Mouse (Mus musculus): ENCODE measurements at regions not wholly inside any gene's neighbourhood (a gene's known extent, or its start where the extent isn't known, plus 50 kb on each side); places are given as distances from the start of the nearest gene placed in this dataset.

DNA sequence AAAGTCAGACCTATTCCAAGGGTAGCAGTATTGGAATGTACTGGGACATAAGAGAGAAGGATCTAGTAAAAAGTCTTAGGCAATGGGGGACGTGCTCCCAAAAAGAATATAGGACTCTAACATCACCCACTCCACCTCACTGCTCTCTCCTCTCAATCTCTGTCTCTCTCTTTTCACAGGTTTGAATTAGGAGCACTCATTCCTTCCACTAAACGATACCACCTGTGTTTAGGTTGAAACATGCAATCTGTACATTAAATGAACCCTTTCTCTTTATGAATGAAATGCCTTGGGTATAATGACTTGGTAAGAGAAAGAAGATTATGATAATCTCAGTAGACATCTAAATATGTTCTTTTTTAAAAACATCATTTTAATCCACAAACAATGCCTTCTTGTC is 129.4 kb downstream of the Zpld1 start:
- 48% methylated on average over 2 of the region's 2 CpGs for WGBS
- peak overlapping the region; percentile 84 for H3K27ac ChIP-seq
- no peaks in the 10 kb centered on the region for H3K9me3 ChIP-seq (replicated peaks)
- H3K4me3 ChIP-seq: no peak overlapping the region
- peak; percentile 40 for DNase-seq (ENCODE audit: low spot score)
- no peaks in the 10 kb centered on the region for H3K27me3 ChIP-seq (ENCODE audit: low read depth, poor library complexity, severe bottlenecking)
- peaks cover 32% of the 10 kb centered on the region for H3K4me1 ChIP-seq
- H3K36me3 ChIP-seq: no peaks in the 10 kb centered on the region

DNA sequence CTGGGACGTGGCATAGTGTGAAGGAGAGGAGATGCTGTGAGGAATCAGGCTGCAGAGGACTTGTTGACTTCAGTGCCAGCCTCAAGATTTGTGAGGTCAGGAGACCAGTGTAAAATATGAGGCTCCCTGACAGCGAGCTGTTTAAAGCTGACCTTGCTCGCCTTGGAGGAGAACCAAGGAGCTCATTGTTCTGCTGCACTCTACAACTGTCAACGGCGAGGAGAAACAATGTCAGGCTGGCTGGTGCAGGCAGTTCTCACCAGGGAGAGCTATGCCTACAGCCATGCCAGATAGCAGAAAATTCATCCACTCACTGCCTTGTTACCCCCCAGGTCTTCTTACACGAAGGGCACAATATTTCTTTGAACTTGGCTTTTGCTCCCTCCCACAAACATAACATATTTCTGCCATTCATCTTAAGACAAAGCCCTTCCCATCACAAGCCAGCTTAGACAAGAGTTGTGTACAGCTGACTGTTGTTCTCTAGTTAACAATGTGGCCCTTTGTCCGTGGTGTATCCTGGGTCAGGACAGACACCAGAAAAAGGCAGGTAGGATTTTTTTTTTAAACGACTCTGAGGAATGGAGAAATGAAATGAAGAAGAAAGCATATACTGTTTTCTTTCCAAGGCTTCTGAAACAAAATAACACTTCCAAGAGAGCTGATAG is 131.5 kb downstream of the Zpld1 start:
- H3K36me3 ChIP-seq: no peaks in the 10 kb centered on the region
- 59% methylated on average over 8 of the region's 8 CpGs for WGBS
- H3K4me3 ChIP-seq: no peak overlapping the region
- H3K27ac ChIP-seq: peak overlapping the region; percentile 84
- peaks cover 32% of the 10 kb centered on the region for H3K4me1 ChIP-seq
- DNase-seq (ENCODE audit: low spot score): no peak
- H3K9me3 ChIP-seq (replicated peaks): no peaks in the 10 kb centered on the region
- no peaks in the 10 kb centered on the region for H3K27me3 ChIP-seq (ENCODE audit: low read depth, poor library complexity, severe bottlenecking)

DNA sequence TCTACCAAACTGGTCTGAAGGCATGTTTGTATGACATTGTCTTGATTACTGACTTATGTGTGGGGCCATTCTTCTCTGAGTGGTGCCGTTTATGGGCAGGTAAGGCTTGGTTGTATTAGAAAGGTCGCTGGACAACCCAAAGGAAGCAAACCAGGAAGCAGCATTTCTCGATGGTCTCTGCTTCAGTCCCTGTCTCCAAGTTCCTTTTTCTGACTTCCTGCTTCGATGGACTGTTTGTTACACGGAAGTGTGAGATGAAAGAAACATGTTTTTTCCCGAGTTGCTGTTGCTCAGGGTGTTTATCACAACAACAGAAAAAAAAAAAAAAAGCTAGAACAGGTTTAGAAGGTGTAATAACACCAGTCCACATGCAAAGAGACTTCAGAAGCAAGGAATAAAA is 134.9 kb downstream of the Zpld1 start:
- 84% methylated on average over 6 of the region's 6 CpGs for WGBS

DNA sequence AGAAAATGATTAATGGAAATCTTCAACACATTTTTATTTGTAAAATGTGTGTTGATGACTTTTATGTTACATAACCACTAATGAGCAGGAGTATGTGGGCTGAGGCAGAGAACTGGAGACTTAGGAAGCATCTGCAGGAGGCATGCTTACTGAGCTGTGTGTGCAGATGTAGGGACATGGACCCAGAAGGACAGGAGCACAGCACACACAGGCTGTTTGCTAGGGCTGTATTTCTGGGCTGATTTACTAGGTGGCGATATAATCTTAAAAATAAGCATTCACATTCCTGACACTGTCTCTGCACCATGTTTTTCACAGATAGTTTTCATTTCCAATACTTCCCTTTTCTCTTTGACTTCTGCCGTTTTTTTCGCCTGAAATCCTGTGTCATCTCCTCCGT is 146.1 kb downstream of the Zpld1 start:
- 39% methylated on average over 4 of the region's 4 CpGs for WGBS

More for the DNA sequence above, 134.9 kb downstream of the Zpld1 start:
- H3K4me1 ChIP-seq: peaks cover 23% of the 10 kb centered on the region
- no peak overlapping the region for H3K27ac ChIP-seq
- H3K4me3 ChIP-seq: no peak overlapping the region
- no peak for DNase-seq (ENCODE audit: low spot score)
- no peaks in the 10 kb centered on the region for H3K9me3 ChIP-seq (replicated peaks)
- H3K36me3 ChIP-seq: no peaks in the 10 kb centered on the region
- no peaks in the 10 kb centered on the region for H3K27me3 ChIP-seq (ENCODE audit: low read depth, poor library complexity, severe bottlenecking)

GRCm38 (mm10) chr16:55142431-55143173 is 155.2 kb downstream of the Zpld1 start:
- 29% methylated on average over 6 of the region's 6 CpGs for WGBS
- peak overlapping the region; percentile 84 for H3K27ac ChIP-seq
- H3K4me1 ChIP-seq: peaks cover 30% of the 10 kb centered on the region
- no peaks in the 10 kb centered on the region for H3K9me3 ChIP-seq (replicated peaks)
- H3K36me3 ChIP-seq: no peaks in the 10 kb centered on the region
- DNase-seq (ENCODE audit: low spot score): no peak
- no peak overlapping the region for H3K4me3 ChIP-seq
- no peaks in the 10 kb centered on the region for H3K27me3 ChIP-seq (ENCODE audit: low read depth, poor library complexity, severe bottlenecking)

More for the DNA sequence above, 146.1 kb downstream of the Zpld1 start:
- no peak for DNase-seq (ENCODE audit: low spot score)
- no peaks in the 10 kb centered on the region for H3K36me3 ChIP-seq
- no peaks in the 10 kb centered on the region for H3K27me3 ChIP-seq (ENCODE audit: low read depth, poor library complexity, severe bottlenecking)
- H3K9me3 ChIP-seq (replicated peaks): no peaks in the 10 kb centered on the region
- H3K4me3 ChIP-seq: no peak overlapping the region
- H3K27ac ChIP-seq: peak overlapping the region; percentile 61; the same call in 1 of the 2 replicates
- H3K4me1 ChIP-seq: peaks cover 44% of the 10 kb centered on the region

DNA sequence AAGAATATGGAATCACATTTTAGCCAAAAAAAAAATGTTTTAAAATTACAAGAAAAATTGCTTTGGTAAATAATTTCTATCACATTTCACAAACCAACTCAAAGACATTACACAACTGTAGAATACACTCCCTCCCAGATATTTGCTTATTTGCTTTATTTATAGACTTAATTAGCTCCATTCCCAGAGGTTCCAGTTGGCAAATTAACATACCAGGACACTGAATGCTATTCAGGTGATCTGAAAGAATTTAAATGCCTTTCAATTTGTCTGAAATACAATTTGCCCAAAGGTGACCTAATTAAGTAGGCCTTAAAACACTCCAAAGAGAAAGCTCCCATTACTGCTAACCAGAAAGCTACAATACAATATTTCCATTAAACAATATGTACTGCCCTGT is 162.8 kb downstream of the Zpld1 start:
- peaks cover 25% of the 10 kb centered on the region for H3K4me1 ChIP-seq

DNA sequence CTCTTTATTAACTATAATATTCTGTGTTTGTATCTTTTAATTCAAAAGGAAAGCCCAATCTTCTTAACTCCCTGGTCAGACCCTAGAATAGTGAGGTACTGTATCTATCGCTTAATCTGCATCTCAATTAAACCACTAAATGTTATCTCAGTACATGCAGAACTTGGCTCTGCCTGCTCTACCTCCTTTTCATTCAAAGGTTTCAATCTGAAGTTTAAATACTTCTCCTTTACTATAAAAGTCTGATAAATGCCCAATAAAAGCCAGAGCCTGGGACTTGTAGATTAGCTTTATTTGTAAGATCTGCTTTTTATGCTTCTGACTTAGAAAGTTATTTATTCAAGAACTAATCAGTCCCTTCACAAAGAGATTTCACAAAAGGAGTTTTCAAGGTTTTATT is 200.1 kb downstream of the Zpld1 start:
- H3K4me1 ChIP-seq: no peaks in the 10 kb centered on the region
- 95% methylated on average over 1 of the region's 1 CpGs for WGBS
- H3K27me3 ChIP-seq (ENCODE audit: low read depth, poor library complexity, severe bottlenecking): no peaks in the 10 kb centered on the region
- DNase-seq (ENCODE audit: low spot score): no peak
- H3K27ac ChIP-seq: no peak overlapping the region
- no peaks in the 10 kb centered on the region for H3K9me3 ChIP-seq (replicated peaks)
- H3K36me3 ChIP-seq: no peaks in the 10 kb centered on the region
- no peak overlapping the region for H3K4me3 ChIP-seq

More for the DNA sequence above, 162.8 kb downstream of the Zpld1 start:
- H3K27ac ChIP-seq: no peak overlapping the region
- no peaks in the 10 kb centered on the region for H3K27me3 ChIP-seq (ENCODE audit: low read depth, poor library complexity, severe bottlenecking)
- H3K9me3 ChIP-seq (replicated peaks): no peaks in the 10 kb centered on the region
- no peak overlapping the region for H3K4me3 ChIP-seq
- no peak for DNase-seq (ENCODE audit: low spot score)
- no peaks in the 10 kb centered on the region for H3K36me3 ChIP-seq

DNA sequence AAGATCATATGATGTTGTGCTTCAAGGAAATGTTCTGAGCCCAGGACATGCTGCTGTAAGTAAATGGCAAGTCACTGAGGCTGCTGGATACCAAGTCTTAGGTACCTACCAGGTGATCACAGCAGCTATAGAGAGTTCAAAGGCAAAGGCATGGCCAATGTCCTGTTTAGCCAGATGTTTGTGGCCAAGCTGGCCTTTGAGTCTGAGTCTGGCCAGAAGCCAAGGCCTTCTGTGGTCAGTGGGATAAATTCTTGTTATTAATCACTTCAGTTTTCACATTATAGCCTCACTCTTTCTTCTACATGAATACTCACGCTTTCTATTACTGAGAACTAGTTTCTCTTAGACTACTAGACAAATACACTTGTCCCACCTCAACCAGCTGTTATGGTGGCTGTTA is 210.3 kb downstream of the Zpld1 start:
- Histone ChIP-seq H3K4me1 (no peaks in the 10 kb centered on the region), H3K4me3 (no peak overlapping the region), H3K36me3 (no peaks in the 10 kb centered on the region), H3K27me3 (ENCODE audit: low read depth, poor library complexity, severe bottlenecking) (no peaks in the 10 kb centered on the region), H3K9me3 (replicated peaks) (no peaks in the 10 kb centered on the region), H3K27ac (no peak overlapping the region)
- WGBS: 89% methylated on average over 1 of the region's 1 CpGs
- DNase-seq (ENCODE audit: low spot score): no peak

GRCm38 (mm10) chr16:55076172-55076571 is 221.6 kb downstream of the Zpld1 start:
- Histone ChIP-seq H3K4me1 (no peaks in the 10 kb centered on the region), H3K27ac (no peak overlapping the region), H3K36me3 (no peaks in the 10 kb centered on the region), H3K27me3 (ENCODE audit: low read depth, poor library complexity, severe bottlenecking) (no peaks in the 10 kb centered on the region), H3K9me3 (replicated peaks) (no peaks in the 10 kb centered on the region), H3K4me3 (no peak overlapping the region)
- WGBS: 57% methylated on average over 1 of the region's 1 CpGs
- no peak for DNase-seq (ENCODE audit: low spot score)

- no peaks in the 10 kb centered on the region for H3K4me1 ChIP-seq
- no peak for DNase-seq (ENCODE audit: low spot score)
- 92% methylated on average over 6 of the region's 6 CpGs for WGBS
- H3K36me3 ChIP-seq: no peaks in the 10 kb centered on the region
- no peaks in the 10 kb centered on the region for H3K27me3 ChIP-seq (ENCODE audit: low read depth, poor library complexity, severe bottlenecking)
- no peaks in the 10 kb centered on the region for H3K9me3 ChIP-seq (replicated peaks)
- H3K27ac ChIP-seq: no peak overlapping the region
- H3K4me3 ChIP-seq: no peak overlapping the region
Measured at GRCm38 (mm10) chr16:55039777-55040176, 258.0 kb downstream of the Zpld1 start.

DNA sequence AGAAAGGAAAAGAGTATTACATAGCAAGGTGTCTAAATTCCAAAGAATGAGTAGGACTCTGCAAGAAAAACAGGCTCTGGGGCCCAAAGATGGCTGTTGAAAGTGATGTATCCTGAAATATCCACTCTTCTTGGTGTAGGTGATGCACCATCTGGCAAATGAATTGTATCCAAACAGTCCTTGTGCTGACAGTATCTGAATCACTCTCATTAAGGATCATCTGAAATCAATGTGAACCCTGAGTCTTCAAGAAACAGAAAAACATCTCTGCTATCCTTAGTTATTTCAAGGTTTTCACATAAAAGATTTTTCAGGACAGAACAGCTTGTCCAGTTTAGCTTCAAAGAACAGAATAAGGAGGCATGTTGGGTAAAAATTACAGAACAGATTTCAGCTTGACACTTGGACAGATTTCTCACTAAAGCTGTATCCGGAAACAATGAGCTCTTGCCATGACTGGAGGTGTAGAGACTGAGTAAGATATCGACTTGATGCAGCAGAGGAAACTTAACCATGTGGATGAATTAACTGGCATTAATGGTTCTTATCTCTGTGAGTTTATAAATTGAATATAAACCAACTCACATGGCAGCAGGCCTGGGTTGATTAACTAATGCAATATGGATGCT is 296.0 kb downstream of the Zpld1 start:
- Histone ChIP-seq H3K27ac (no peak overlapping the region), H3K4me1 (no peaks in the 10 kb centered on the region), H3K36me3 (no peaks in the 10 kb centered on the region), H3K27me3 (ENCODE audit: low read depth, poor library complexity, severe bottlenecking) (no peaks in the 10 kb centered on the region), H3K4me3 (no peak overlapping the region), H3K9me3 (replicated peaks) (no peaks in the 10 kb centered on the region)
- WGBS: 97% methylated on average over 2 of the region's 2 CpGs
- no peak for DNase-seq (ENCODE audit: low spot score)

GRCm38 (mm10) chr16:54991595-54992240 is 306.1 kb downstream of the Zpld1 start:
- Histone ChIP-seq H3K9me3 (replicated peaks) (no peaks in the 10 kb centered on the region), H3K36me3 (0 out of 2 replicates have a peak, but pooled peaks cover 3% of the 10 kb centered on the region), H3K4me3 (no peak overlapping the region), H3K27me3 (ENCODE audit: low read depth, poor library complexity, severe bottlenecking) (no peaks in the 10 kb centered on the region), H3K4me1 (peaks cover 24% of the 10 kb centered on the region), H3K27ac (peak overlapping the region; percentile 67)
- 21% methylated on average over 4 of the region's 4 CpGs for WGBS
- DNase-seq (ENCODE audit: low spot score): peak; percentile 49
